Mouse (Mus musculus) MEL (cell line): Measurements from ENCODE around the gene Asna1. TPM values are rescaled to one million over a fixed set of nuclear protein-coding genes. Genes with fewer than 3 reads are reported as not detected.

Source experiments
- DNase-seq: peaks from one replicate; pipeline ENCODE4 v3.0.0; 2011; ENCODE audit warnings: low read depth, low spot score
- H3K27ac ChIP-seq: 2 replicates; pipeline ENCODE4 v1.5.1; 2012; ENCODE audit warnings: low read depth, mild to moderate bottlenecking, control low read depth, low read length, moderate library complexity; ENCODE audit not compliant: control insufficient read depth
- H3K27me3 ChIP-seq, 2 experiments: fragments of 150-350 bp in 1 of 2; sonication (generic) in 1 of 2; 2 replicates each; pipeline ENCODE4 v1.6.1; 2012; ENCODE audit warnings: low read length in 2 of 2, mild to moderate bottlenecking in 2 of 2, improper control_type of control experiment in 1 of 2, moderate library complexity in 1 of 2; ENCODE audit not compliant: insufficient read depth in 2 of 2, control insufficient read depth in 1 of 2
- H3K36me3 ChIP-seq, 2 experiments: 2 replicates each; pipeline ENCODE4 v1.6.1; 2012 to 2014; ENCODE audit warnings: low read length in 2 of 2, improper control_type of control experiment in 1 of 2, inconsistent platforms in 1 of 2, mild to moderate bottlenecking in 1 of 2; ENCODE audit not compliant: insufficient read depth in 2 of 2, control insufficient read depth in 1 of 2
- H3K4me1 ChIP-seq, 2 experiments: fragments of 150-350 bp in 1 of 2; sonication (generic) in 1 of 2; 2 replicates each; pipeline ENCODE4 v1.6.1; 2012; ENCODE audit warnings: low read length in 2 of 2, improper control_type of control experiment in 1 of 2, mild to moderate bottlenecking in 1 of 2; ENCODE audit not compliant: insufficient read depth in 2 of 2, control insufficient read depth in 1 of 2
- H3K4me3 ChIP-seq, 2 experiments: fragments of 150-350 bp in 1 of 2; sonication (generic) in 1 of 2; 2 replicates each; pipeline ENCODE4 v1.5.1; 2012; ENCODE audit warnings: low read depth in 2 of 2, low read length in 2 of 2, mild to moderate bottlenecking in 2 of 2, moderate library complexity in 2 of 2, control low read depth in 1 of 2, improper control_type of control experiment in 1 of 2; ENCODE audit not compliant: control insufficient read depth in 1 of 2, insufficient read depth in 1 of 2
- H3K79me2 ChIP-seq: 2 replicates; pipeline ENCODE4 v1.6.1; 2012; ENCODE audit warnings: mild to moderate bottlenecking, low read length, moderate library complexity; ENCODE audit not compliant: control insufficient read depth, poor library complexity, insufficient read depth
- H3K9ac ChIP-seq: 2 replicates; pipeline ENCODE4 v1.6.1; 2012; ENCODE audit warnings: low read depth, mild to moderate bottlenecking, control low read depth, low read length, moderate library complexity; ENCODE audit not compliant: control insufficient read depth, poor library complexity, severe bottlenecking
- H3K9me3 ChIP-seq: fragments of 150-350 bp; sonication (generic); replicated peaks from 2 replicates; pipeline ENCODE4 v1.6.1; 2012; ENCODE audit warnings: mild to moderate bottlenecking, low read length, improper control_type of control experiment, moderate library complexity; ENCODE audit not compliant: insufficient read depth
- CHD1 ChIP-seq: IDR thresholded peaks from 2 replicates; pipeline ENCODE4 v1.6.1; 2012; ENCODE audit warnings: low read depth, mild to moderate bottlenecking, inconsistent platforms, low read length, improper control_type of control experiment
- CHD2 ChIP-seq: IDR thresholded peaks from 2 replicates; pipeline ENCODE4 v1.6.1; 2011; ENCODE audit warnings: low read length, improper control_type of control experiment
- CTCF ChIP-seq, 3 experiments: IDR thresholded peaks in 2 of 3; conservative IDR thresholded peaks in 1 of 3; 2 replicates each; pipeline ENCODE4 v1.5.1; 2011 to 2012; ENCODE audit warnings: low read length in 3 of 3, low read depth in 2 of 3, mild to moderate bottlenecking in 2 of 3, improper control_type of control experiment in 1 of 3, inconsistent platforms in 1 of 3, mixed read lengths in 1 of 3, moderate library complexity in 1 of 3; ENCODE audit not compliant: control insufficient read depth in 1 of 3, insufficient read depth in 1 of 3, poor library complexity in 1 of 3, severe bottlenecking in 1 of 3
- E2F4 ChIP-seq: IDR thresholded peaks from 2 replicates; pipeline ENCODE4 v1.6.1; 2011; ENCODE audit warnings: low read depth, low read length, improper control_type of control experiment, borderline replicate concordance
- ELF1 ChIP-seq: IDR thresholded peaks from 2 replicates; pipeline ENCODE4 v1.6.1; 2014; ENCODE audit warnings: low read depth, mild to moderate bottlenecking, inconsistent platforms, low read length, improper control_type of control experiment, moderate library complexity
- EP300 ChIP-seq, 2 experiments: IDR thresholded peaks; 2 replicates each; pipeline ENCODE4 v1.6.1; 2011; ENCODE audit warnings: improper control_type of control experiment in 2 of 2, low read length in 2 of 2, low read depth in 1 of 2, mild to moderate bottlenecking in 1 of 2
- ETS1 ChIP-seq: IDR thresholded peaks from 2 replicates; pipeline ENCODE4 v1.6.1; 2012; ENCODE audit warnings: low read depth, mild to moderate bottlenecking, inconsistent platforms, low read length, improper control_type of control experiment, moderate library complexity
- GATA1 ChIP-seq: IDR thresholded peaks from 2 replicates; pipeline ENCODE4 v1.6.1; 2011; ENCODE audit warnings: low read depth, low read length, improper control_type of control experiment
- HCFC1 ChIP-seq: IDR thresholded peaks from 2 replicates; pipeline ENCODE4 v1.6.1; 2012; ENCODE audit warnings: low read depth, mild to moderate bottlenecking, inconsistent platforms, low read length, improper control_type of control experiment, moderate library complexity
- JUND ChIP-seq: IDR thresholded peaks from 2 replicates; pipeline ENCODE4 v1.6.1; 2011; ENCODE audit warnings: low read depth, mild to moderate bottlenecking, improper control_type of control experiment, low read length
- MAFK ChIP-seq: IDR thresholded peaks from 2 replicates; pipeline ENCODE4 v1.6.1; 2011; ENCODE audit warnings: low read depth, mild to moderate bottlenecking, low read length, improper control_type of control experiment, borderline replicate concordance
- MAZ ChIP-seq: IDR thresholded peaks from 2 replicates; pipeline ENCODE4 v1.6.1; 2012; ENCODE audit warnings: low read depth, mild to moderate bottlenecking, inconsistent platforms, low read length, improper control_type of control experiment
- MEF2A ChIP-seq: IDR thresholded peaks from 2 replicates; pipeline ENCODE4 v1.6.1; 2014; ENCODE audit warnings: low read depth, mild to moderate bottlenecking, inconsistent platforms, low read length, improper control_type of control experiment; ENCODE audit not compliant: poor library complexity, insufficient replicate concordance, severe bottlenecking; ENCODE audit errors: extremely low read depth
- MYB ChIP-seq: IDR thresholded peaks from 2 replicates; pipeline ENCODE4 v1.6.1; 2011; ENCODE audit warnings: mild to moderate bottlenecking, low read depth, low read length, improper control_type of control experiment
- MYC ChIP-seq: IDR thresholded peaks from 2 replicates; pipeline ENCODE4 v1.6.1; 2011; ENCODE audit warnings: low read depth, mild to moderate bottlenecking, low read length, improper control_type of control experiment, moderate library complexity
- NRF1 ChIP-seq: IDR thresholded peaks from 2 replicates; pipeline ENCODE4 v1.6.1; 2014; ENCODE audit warnings: low read depth, mild to moderate bottlenecking, inconsistent platforms, low read length, improper control_type of control experiment, moderate library complexity; ENCODE audit not compliant: poor library complexity, insufficient read depth, severe bottlenecking
- POLR2A ChIP-seq, 2 experiments: IDR thresholded peaks; 2 replicates each; pipeline ENCODE4 v1.6.1; 2011 to 2012; ENCODE audit warnings: low read length in 2 of 2, mild to moderate bottlenecking in 2 of 2, control low read depth in 1 of 2, improper control_type of control experiment in 1 of 2, low read depth in 1 of 2, moderate library complexity in 1 of 2; ENCODE audit not compliant: control insufficient read depth in 1 of 2, insufficient read depth in 1 of 2, poor library complexity in 1 of 2
- POLR2AphosphoS2 ChIP-seq: IDR thresholded peaks from 2 replicates; pipeline ENCODE4 v1.6.1; 2011; ENCODE audit warnings: low read length, improper control_type of control experiment
- POLR2AphosphoS5 ChIP-seq: IDR thresholded peaks from 2 replicates; pipeline ENCODE4 v1.6.1; 2012; ENCODE audit warnings: low read depth, borderline replicate concordance, mild to moderate bottlenecking, inconsistent platforms, low read length, moderate library complexity, mixed read lengths
- RAD21 ChIP-seq: IDR thresholded peaks from 2 replicates; pipeline ENCODE4 v1.6.1; 2011; ENCODE audit warnings: mild to moderate bottlenecking, low read depth, low read length, improper control_type of control experiment
- RCOR1 ChIP-seq: IDR thresholded peaks from 2 replicates; pipeline ENCODE4 v1.6.1; 2012; ENCODE audit warnings: low read depth, mild to moderate bottlenecking, inconsistent platforms, low read length, improper control_type of control experiment
- SIN3A ChIP-seq: IDR thresholded peaks from 2 replicates; pipeline ENCODE4 v1.6.1; 2012; ENCODE audit warnings: low read length, improper control_type of control experiment, inconsistent platforms
- SMC3 ChIP-seq: IDR thresholded peaks from 2 replicates; pipeline ENCODE4 v1.6.1; 2011; ENCODE audit warnings: low read depth, low read length, improper control_type of control experiment
- TBP ChIP-seq: IDR thresholded peaks from 2 replicates; pipeline ENCODE4 v1.8.0; 2011; ENCODE audit warnings: low read depth, low read length, improper control_type of control experiment
- USF2 ChIP-seq, 2 experiments: IDR thresholded peaks; 2 replicates each; pipeline ENCODE4 v1.6.1; 2011 to 2012; ENCODE audit warnings: improper control_type of control experiment in 2 of 2, low read length in 2 of 2, borderline replicate concordance in 1 of 2, inconsistent platforms in 1 of 2, low read depth in 1 of 2, mild to moderate bottlenecking in 1 of 2; ENCODE audit not compliant: insufficient read depth in 1 of 2
- ZMIZ1 ChIP-seq: IDR thresholded peaks from 2 replicates; pipeline ENCODE4 v1.6.1; 2012; ENCODE audit warnings: low read depth, mild to moderate bottlenecking, inconsistent platforms, low read length, improper control_type of control experiment, moderate library complexity
- ZNF384 ChIP-seq: IDR thresholded peaks from 2 replicates; pipeline ENCODE4 v1.6.1; 2012; ENCODE audit warnings: low read depth, mild to moderate bottlenecking, inconsistent platforms, low read length, improper control_type of control experiment
- polyA plus RNA-seq, 2 experiments: library from polyadenylated mRNA; stranded (reverse) in 1 of 2; unstranded in 1 of 2; fragments of >175 nt in 1 of 2; fragments of >200 nt in 1 of 2; gene quantifications; 2 replicates each; pipeline versions ENCODE4 v1.2.1 to v1.2.4; 2012; ENCODE audit warnings: low replicate concordance in 2 of 2, low read depth in 1 of 2; ENCODE audit not compliant: insufficient read length in 2 of 2, insufficient read depth in 1 of 2, missing spikeins in 1 of 2
- total RNA-seq: library from RNA; depleted of rRNA; stranded (reverse); fragments of 300-350 nt; gene quantifications from 2 replicates; pipeline ENCODE4 v1.2.3, GENCODE M21; 2012

Gene Asna1
- total and polyA plus RNA-seq, 3 experiments, result 132 to 192 TPM; not detected in 1

DNA sequence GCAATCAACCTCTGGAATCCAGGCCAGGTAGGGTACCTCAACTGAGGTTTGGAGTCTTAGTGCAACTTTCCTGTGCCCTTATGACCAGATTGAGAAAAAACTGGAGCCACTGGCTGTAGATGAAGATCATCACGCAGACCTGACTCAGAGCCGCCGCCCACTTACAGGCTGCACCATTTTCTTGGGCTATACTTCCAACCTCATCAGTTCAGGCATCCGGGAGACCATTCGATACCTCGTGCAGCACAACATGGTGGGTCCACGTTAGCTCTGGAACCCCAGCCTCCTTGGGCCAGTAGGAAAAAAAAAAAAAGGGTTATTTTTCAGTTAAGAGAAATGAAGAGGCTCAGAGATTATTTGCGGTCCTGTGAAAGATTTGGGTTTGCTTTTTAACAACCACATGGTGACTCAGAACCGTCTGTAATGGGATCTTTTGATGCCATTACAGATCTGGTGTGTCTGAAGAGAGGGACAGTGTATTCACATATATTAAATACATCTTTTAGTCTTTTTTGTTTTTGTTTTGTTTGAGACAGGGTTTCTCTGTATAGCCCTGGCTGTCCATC is 47.4 kb upstream of the Asna1 start:
- Histone ChIP-seq H3K27me3 (no peaks in the 10 kb centered on the region), H3K4me3 (peak overlapping the region; percentile 86 to 90), H3K27ac (peak overlapping the region; percentile 87), H3K36me3 (peaks cover under 1 to 8% of the 10 kb centered on the region in 2 experiments; a peak in 3 of 4 replicates), H3K9ac (peak overlapping the region; percentile 94), H3K79me2 (peaks cover 15% of the 10 kb centered on the region), H3K9me3 (no peaks in the 10 kb centered on the region), H3K4me1 (peaks cover 2 to 12% of the 10 kb centered on the region in 2 experiments; a peak in 3 of 4 replicates)
- peak; percentile 64 for DNase-seq
- TF ChIP-seq MEF2A (no peak), MAZ (no peak), MYC (0 out of 2 replicates have a peak, but pooled peaks have one; percentile 18), SIN3A (no peak)

DNA sequence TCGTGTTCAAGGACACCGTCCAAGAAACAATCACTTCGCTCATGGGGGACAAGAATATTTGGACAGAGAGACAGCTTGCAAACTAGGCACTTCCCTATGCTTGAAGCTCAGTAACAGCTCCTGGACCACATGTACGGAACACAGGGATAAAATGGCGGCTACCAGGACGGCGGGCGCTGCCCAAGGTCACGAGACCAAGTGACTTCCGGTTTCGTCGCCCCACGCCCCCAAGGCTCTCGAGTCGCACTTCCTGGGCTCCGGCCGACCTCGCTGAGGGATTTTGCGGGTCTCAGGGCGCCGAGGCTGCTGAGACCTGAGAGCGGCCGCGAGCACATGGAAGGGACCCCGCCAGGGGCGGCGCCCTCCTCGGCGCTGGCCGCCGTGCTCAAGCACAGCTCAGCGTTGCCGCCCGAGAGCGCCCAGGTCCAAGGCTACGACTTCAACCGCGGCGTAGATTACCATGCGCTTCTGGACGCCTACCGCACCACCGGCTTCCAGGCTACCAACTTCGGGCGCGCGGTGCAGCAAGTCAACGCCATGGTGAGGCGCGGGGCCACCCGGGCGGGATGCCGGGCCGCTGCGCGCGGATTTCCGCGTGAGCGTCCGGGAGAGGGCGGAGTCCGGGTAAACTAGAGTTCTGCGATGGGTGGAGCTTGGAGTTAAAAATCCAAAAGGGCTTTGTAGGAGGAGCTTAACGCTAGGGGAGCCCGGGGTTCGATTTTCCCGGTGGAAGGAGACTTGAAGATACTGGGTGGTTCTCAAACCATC is 46.6 kb upstream of the Asna1 start, which contains the start of gene Dhps:
TSS of gene Dhps (plus strand) at position 244 of the 768 bp plus-strand sequence.
- H3K27ac ChIP-seq, result peak within 1 kb of the TSS; percentile 87
- peaks cover 15% of the 10 kb centered on the region for H3K79me2 ChIP-seq
- H3K4me3 ChIP-seq, result peak within 1 kb of the TSS; percentile 86 to 90
- peak; percentile 95 for DNase-seq
- H3K9me3 ChIP-seq, result no peaks in the 10 kb centered on the region
- peaks cover 2 to 12% of the 10 kb centered on the region in 2 experiments; a peak in 3 of 4 replicates for H3K4me1 ChIP-seq
- no peaks in the 10 kb centered on the region for H3K27me3 ChIP-seq
- H3K9ac ChIP-seq, result peak within 1 kb of the TSS; percentile 94
- H3K36me3 ChIP-seq, result peaks cover 0 to 8% of the 10 kb centered on the region in 2 experiments; a peak in 3 of 4 replicates
- no peak for TF ChIP-seq ZNF384
- TF ChIP-seq SMC3, result no peak
- peak; percentile 88 for TF ChIP-seq HCFC1
- no peak for TF ChIP-seq RAD21
- TF ChIP-seq TBP, result peak; percentile 81
- peak; percentile 37; the same call in 1 of the 2 replicates for TF ChIP-seq ETS1
- 0 out of 2 replicates have a peak, but pooled peaks have one; percentile 3 for TF ChIP-seq CHD1
- peak; percentile 47; the same call in 1 of the 2 replicates for TF ChIP-seq SIN3A
- 0 out of 2 replicates have a peak, but pooled peaks have one; percentile 16 for TF ChIP-seq E2F4
- peak; percentile 44; the same call in 1 of the 2 replicates for TF ChIP-seq POLR2AphosphoS2
- no peak for TF ChIP-seq MYB
- peak; percentile 78 to 83 for TF ChIP-seq POLR2A (IDR thresholded peaks at IDR 0.05; ENCODE audit: control insufficient read depth in 1 of 2, insufficient read depth in 1 of 2, low read depth in 1 of 2, low read length in 2 of 2, poor library complexity in 1 of 2)
- peak; percentile 78 for TF ChIP-seq ELF1
- TF ChIP-seq NRF1, result no peak
- peak; percentile 80 for TF ChIP-seq ZMIZ1
- no peak for TF ChIP-seq JUND
- no peak for TF ChIP-seq CHD2
- peak; percentile 41; the same call in 1 of the 2 replicates for TF ChIP-seq MAZ
- no peak for TF ChIP-seq RCOR1
- TF ChIP-seq EP300 (IDR thresholded peaks at IDR 0.05; ENCODE audit: low read depth in 1 of 2, low read length in 2 of 2), result no peak
- TF ChIP-seq USF2 (IDR thresholded peaks at IDR 0.05; ENCODE audit: borderline replicate concordance in 1 of 2, insufficient read depth in 1 of 2, low read depth in 1 of 2, low read length in 2 of 2), result peak; percentile 40 to 77; a peak in 2 of 4 replicates
- TF ChIP-seq MEF2A, result no peak
- no peak for TF ChIP-seq CTCF (IDR thresholded peaks at IDR 0.05 in 2 of 3, conservative IDR thresholded peaks at IDR 0.05 in 1 of 3; ENCODE audit: control insufficient read depth in 1 of 3, insufficient read depth in 1 of 3, low read depth in 2 of 3, low read length in 3 of 3, poor library complexity in 1 of 3, severe bottlenecking in 1 of 3)
- no peak for TF ChIP-seq POLR2AphosphoS5
- TF ChIP-seq MAFK, result no peak
- no peak for TF ChIP-seq GATA1
